Mouse (Mus musculus) CH12.LX (cell line): ENCODE results near the gene Mutyh. TPM values are rescaled to one million over a fixed set of nuclear protein-coding genes. Genes with fewer than 3 reads are reported as not detected.

Experiments
- DNase-seq: peaks from one replicate; pipeline ENCODE4 v3.0.0-alpha.2; 2013; ENCODE audit errors: extremely low read depth
- H3K27ac ChIP-seq: 2 replicates; pipeline ENCODE4 v1.5.1; 2012; ENCODE audit warnings: low read depth, mild to moderate bottlenecking, control low read depth, moderate library complexity; ENCODE audit not compliant: insufficient read depth
- H3K27me3 ChIP-seq: replicated peaks from 2 replicates; pipeline ENCODE3; 2012; ENCODE audit warnings: inconsistent platforms
- H3K36me3 ChIP-seq, 2 experiments: replicated peaks in 1 of 2; 2 replicates each; pipeline versions ENCODE3 to v1.6.1; 2012; ENCODE audit warnings: inconsistent platforms in 1 of 2, low read length in 1 of 2, mild to moderate bottlenecking in 1 of 2, mixed read lengths in 1 of 2, moderate library complexity in 1 of 2; ENCODE audit not compliant: control insufficient read depth in 1 of 2, insufficient read depth in 1 of 2
- H3K4me1 ChIP-seq, 2 experiments: 2 replicates each; pipeline ENCODE4 v1.6.1; 2012; ENCODE audit warnings: inconsistent platforms in 1 of 2, moderate library complexity in 1 of 2; ENCODE audit not compliant: insufficient read depth in 2 of 2, control insufficient read depth in 1 of 2
- H3K4me2 ChIP-seq: 2 replicates; pipeline ENCODE4 v1.6.1; 2012; ENCODE audit warnings: low read depth, mild to moderate bottlenecking, control low read depth; ENCODE audit not compliant: poor library complexity, insufficient read depth, severe bottlenecking
- H3K4me3 ChIP-seq, 3 experiments: fragments of 150-350 bp in 1 of 3; sonication (generic) in 1 of 3; replicated peaks in 1 of 3; 2 replicates each; pipeline versions ENCODE3 to v1.5.1; 2011 to 2012; ENCODE audit warnings: low read depth in 2 of 3, low read length in 2 of 3, mild to moderate bottlenecking in 2 of 3, moderate library complexity in 2 of 3, control low read depth in 1 of 3, improper control_type of control experiment in 1 of 3, inconsistent platforms in 1 of 3, mixed read lengths in 1 of 3; ENCODE audit not compliant: poor library complexity in 1 of 3
- H3K79me2 ChIP-seq: replicated peaks from 2 replicates; pipeline ENCODE4 v1.6.1; 2012; ENCODE audit warnings: mild to moderate bottlenecking, moderate library complexity; ENCODE audit not compliant: control insufficient read depth, poor library complexity, insufficient read depth, severe bottlenecking; ENCODE audit errors: extremely low read depth
- H3K9ac ChIP-seq: 2 replicates; pipeline ENCODE4 v1.6.1; 2012; ENCODE audit warnings: low read depth, mild to moderate bottlenecking, control low read depth, moderate library complexity; ENCODE audit not compliant: insufficient read depth
- H3K9me3 ChIP-seq: replicated peaks from 2 replicates; pipeline ENCODE3; 2012; ENCODE audit warnings: low read length, inconsistent platforms, mixed read lengths
- CHD2 ChIP-seq: IDR thresholded peaks from 2 replicates; pipeline ENCODE4 v1.6.1; 2011; ENCODE audit warnings: low read length, improper control_type of control experiment
- E2F4 ChIP-seq: IDR thresholded peaks from 2 replicates; pipeline ENCODE4 v1.6.1; 2011; ENCODE audit warnings: low read depth, low read length, improper control_type of control experiment; ENCODE audit not compliant: insufficient replicate concordance
- ELF1 ChIP-seq: IDR thresholded peaks from 2 replicates; pipeline ENCODE4 v1.6.1; 2014; ENCODE audit warnings: low read depth, mild to moderate bottlenecking, inconsistent platforms, low read length, improper control_type of control experiment
- EP300 ChIP-seq: IDR thresholded peaks from 2 replicates; pipeline ENCODE4 v1.6.1; 2011; ENCODE audit warnings: low read length, improper control_type of control experiment
- ETS1 ChIP-seq: conservative IDR thresholded peaks from 2 replicates; pipeline ENCODE4 v1.6.1; 2012; ENCODE audit warnings: low read depth, mild to moderate bottlenecking, inconsistent platforms, low read length, improper control_type of control experiment, moderate library complexity
- GABPA ChIP-seq: IDR thresholded peaks from 2 replicates; pipeline ENCODE4 v1.6.1; 2012; ENCODE audit warnings: low read depth, low read length, improper control_type of control experiment, inconsistent platforms; ENCODE audit not compliant: insufficient replicate concordance
- HCFC1 ChIP-seq: IDR thresholded peaks from 2 replicates; pipeline ENCODE4 v1.6.1; 2012; ENCODE audit warnings: low read depth, mild to moderate bottlenecking, inconsistent platforms, low read length, improper control_type of control experiment
- JUND ChIP-seq: conservative IDR thresholded peaks from 2 replicates; pipeline ENCODE4 v1.6.1; 2011; ENCODE audit warnings: low read depth, low read length, improper control_type of control experiment
- MEF2A ChIP-seq: IDR thresholded peaks from 2 replicates; pipeline ENCODE4 v1.6.1; 2014; ENCODE audit warnings: low read depth, mild to moderate bottlenecking, inconsistent platforms, low read length, improper control_type of control experiment, borderline replicate concordance
- MXI1 ChIP-seq: IDR thresholded peaks from 2 replicates; pipeline ENCODE4 v1.6.1; 2011; ENCODE audit warnings: mild to moderate bottlenecking, low read depth, low read length, improper control_type of control experiment
- RAD21 ChIP-seq: IDR thresholded peaks from 2 replicates; pipeline ENCODE4 v1.6.1; 2011; ENCODE audit warnings: low read depth, mild to moderate bottlenecking, low read length, improper control_type of control experiment, moderate library complexity
- SMC3 ChIP-seq: IDR thresholded peaks from 2 replicates; pipeline ENCODE4 v1.6.1; 2011; ENCODE audit warnings: low read depth, low read length, improper control_type of control experiment
- TCF12 ChIP-seq: IDR thresholded peaks from 2 replicates; pipeline ENCODE4 v1.6.1; 2014; ENCODE audit warnings: low read depth, mild to moderate bottlenecking, inconsistent platforms, low read length, improper control_type of control experiment
- USF1 ChIP-seq: IDR thresholded peaks from 2 replicates; pipeline ENCODE4 v1.6.1; 2014; ENCODE audit warnings: low read depth, mild to moderate bottlenecking, inconsistent platforms, low read length, improper control_type of control experiment
- ZKSCAN1 ChIP-seq: IDR thresholded peaks from 2 replicates; pipeline ENCODE4 v1.6.1; 2012; ENCODE audit warnings: low read depth, inconsistent platforms, low read length, improper control_type of control experiment, borderline replicate concordance
- dilution Hi-C: fragments of 300-500 bp; cut with MboI; formaldehyde crosslinking; loops from 2 replicates; pipeline ENCODE4 v1.14.3; 2020; ENCODE audit warnings: low sequenced_read_pairs; ENCODE audit not compliant: extremely low pct_unique_long_range_greater_than_20kb, extremely low pct_ligation_motif_present
- in situ Hi-C: fragments of 300-500 bp; cut with MboI; formaldehyde crosslinking; loops from 3 replicates; pipeline ENCODE4 v1.14.3; 2019; ENCODE audit warnings: low sequenced_read_pairs, low pct_ligation_motif_present, low pct_unique_long_range_greater_than_20kb, mixed read lengths
- polyA plus RNA-seq: library from polyadenylated mRNA; unstranded; fragments of >175 nt; gene quantifications from 2 replicates; pipeline ENCODE4 v1.2.1, GENCODE M21; 2012; ENCODE audit warnings: low read depth; ENCODE audit not compliant: insufficient read length
- total RNA-seq, 2 experiments: library from RNA; depleted of rRNA; stranded (reverse); fragments of 300-350 nt in 1 of 2; fragments of >200 nt in 1 of 2; gene quantifications; 2 replicates each; pipeline ENCODE4 v1.2.3; 2012 to 2014

Gene Mutyh
- total and polyA plus RNA-seq, 3 experiments: 12.1 to 13.1 (median 12.5) TPM

GRCm38 (mm10) chr4:116849901-116850300, 42.4 kb downstream of the Mutyh start:
- Histone ChIP-seq H3K79me2 (no peaks in the 10 kb centered on the region), H3K4me2 (no peak overlapping the region), H3K27me3 (peaks cover 2% of the 10 kb centered on the region), H3K9ac (no peak overlapping the region), H3K4me3 (no peak overlapping the region), H3K4me1 (peaks cover 0 to 5% of the 10 kb centered on the region in 2 experiments; a peak in 1 of 4 replicates), H3K9me3 (no peaks in the 10 kb centered on the region), H3K27ac (no peak overlapping the region), H3K36me3 (no peaks in the 10 kb centered on the region)
- peak; percentile 1 for DNase-seq
- in situ Hi-C loops (no loop called here), dilution Hi-C loops (no loop called here)
- TF ChIP-seq GABPA: no peak
- TF ChIP-seq E2F4: no peak
- no peak for TF ChIP-seq EP300
- no peak for TF ChIP-seq CHD2
- no peak for TF ChIP-seq RAD21
- TF ChIP-seq JUND: no peak
- no peak for TF ChIP-seq TCF12
- no peak for TF ChIP-seq SMC3
- no peak for TF ChIP-seq MXI1
- no peak for TF ChIP-seq ELF1
- no peak for TF ChIP-seq MEF2A
- no peak for TF ChIP-seq ZKSCAN1
- no peak for TF ChIP-seq USF1
- no peak for TF ChIP-seq ETS1
- TF ChIP-seq HCFC1: no peak

- TF ChIP-seq TCF12: no peak
- no peak for TF ChIP-seq ZKSCAN1
- H3K4me3 ChIP-seq: no peak overlapping the region
- no peaks in the 10 kb centered on the region for H3K27me3 ChIP-seq
- H3K4me2 ChIP-seq: no peak overlapping the region
- H3K36me3 ChIP-seq: no peaks in the 10 kb centered on the region
- no peaks in the 10 kb centered on the region for H3K9me3 ChIP-seq
- H3K27ac ChIP-seq: no peak overlapping the region
- dilution Hi-C loops: no loop called here
- H3K4me1 ChIP-seq: peaks cover 0 to 5% of the 10 kb centered on the region in 2 experiments; a peak in 1 of 4 replicates
- no peak for DNase-seq
- no peak overlapping the region for H3K9ac ChIP-seq
- no peaks in the 10 kb centered on the region for H3K79me2 ChIP-seq
- in situ Hi-C loops: no loop called here
Measured at GRCm38 (mm10) chr4:116854286-116854685, 46.8 kb downstream of the Mutyh start.
